Mouse (Mus musculus): ENCODE measurements at regions not wholly inside any gene's neighbourhood (a gene's known extent, or its start where the extent isn't known, plus 50 kb on each side); places are given as distances from the start of the nearest gene placed in this dataset.

- no peak for TF ChIP-seq ZC3H11A (IDR thresholded peaks at IDR 0.05; ENCODE audit: borderline replicate concordance, low read depth, low read length)
- TF ChIP-seq CHD2 (IDR thresholded peaks at IDR 0.05; ENCODE audit: low read depth, low read length) = no peak
- TF ChIP-seq ZNF384 (IDR thresholded peaks at IDR 0.05; ENCODE audit: low read depth, low read length) = no peak
- no peak for TF ChIP-seq MAFK (IDR thresholded peaks at IDR 0.05; ENCODE audit: insufficient read depth, low read depth, low read length)
- TF ChIP-seq HCFC1 (IDR thresholded peaks at IDR 0.05; ENCODE audit: borderline replicate concordance, insufficient read depth, low read length) = no peak
These were observed 74.1 kb upstream of the Zc3h12a start for GRCm38 (mm10) chr4:125201638-125202325.

Measured in ES-E14 (cell line).